Mouse (Mus musculus) embryonic fibroblast, embryonic 13.5 days (primary cell): ENCODE data around the gene Lhfpl1.

Source experiments
- CTCF ChIP-seq: IDR thresholded peaks from 2 replicates; pipeline ENCODE4 v1.5.1; 2011; ENCODE audit warnings: mild to moderate bottlenecking, control low read depth, low read length, moderate library complexity, borderline replicate concordance; ENCODE audit not compliant: insufficient read depth
- POLR2A ChIP-seq: IDR thresholded peaks from 2 replicates; pipeline ENCODE4 v1.6.1; 2011; ENCODE audit warnings: low read depth, mild to moderate bottlenecking, control low read depth, low read length, moderate library complexity

GRCm38 (mm10) chrX:145308555-145308954, 40.3 kb downstream of the Lhfpl1 start:
- TF ChIP-seq POLR2A (no peak), CTCF (peak; percentile 34; the same call in 1 of the 2 replicates)
